Mouse (Mus musculus) C2C12 (cell line): ENCODE results near the gene Celf1. TPM values are rescaled to one million over a fixed set of nuclear protein-coding genes. Genes with fewer than 3 reads are reported as not detected.

Experiments
- H3K27me3 ChIP-seq: one replicate; pipeline ENCODE4 v1.6.1; 2011; ENCODE audit not compliant: control insufficient read depth, insufficient read depth, insufficient read length
- H3K36me3 ChIP-seq: one replicate; pipeline ENCODE4 v1.6.1; 2011; ENCODE audit not compliant: control insufficient read depth, insufficient read depth
- H3K4me3 ChIP-seq: one replicate; pipeline ENCODE4 v1.5.1; 2011; ENCODE audit warnings: mild to moderate bottlenecking, control low read depth; ENCODE audit not compliant: poor library complexity, insufficient read depth, severe bottlenecking
- H3K79me2 ChIP-seq: one replicate; pipeline ENCODE4 v1.6.1; 2011; ENCODE audit not compliant: control insufficient read depth, insufficient read depth
- H3K79me3 ChIP-seq: one replicate; pipeline ENCODE4 v1.6.1; 2011; ENCODE audit warnings: low read depth, control low read depth
- H3ac ChIP-seq: one replicate; pipeline ENCODE3; 2011; ENCODE audit warnings: low read depth; ENCODE audit not compliant: control insufficient read depth, insufficient read length
- CEBPB ChIP-seq: IDR thresholded peaks from one replicate; pipeline ENCODE4 v1.6.1; 2011; ENCODE audit warnings: low read depth, mild to moderate bottlenecking, control low read depth, moderate library complexity
- CTCF ChIP-seq: IDR thresholded peaks from one replicate; pipeline ENCODE4 v1.5.1; 2011; ENCODE audit not compliant: control insufficient read depth, insufficient read depth, insufficient read length
- FOSL1 ChIP-seq: IDR thresholded peaks from one replicate; pipeline ENCODE4 v1.8.0; 2011; ENCODE audit warnings: mild to moderate bottlenecking, low read length; ENCODE audit not compliant: poor library complexity, insufficient read depth, severe bottlenecking
- MAX ChIP-seq: IDR thresholded peaks from one replicate; pipeline ENCODE4 v1.6.1; 2011; ENCODE audit warnings: mild to moderate bottlenecking, control low read depth
- MYOD1 ChIP-seq: IDR thresholded peaks from one replicate; pipeline ENCODE4 v1.6.1; 2011; ENCODE audit warnings: low read depth; ENCODE audit not compliant: control insufficient read depth, insufficient read length
- MYOG ChIP-seq: IDR thresholded peaks from one replicate; pipeline ENCODE4 v1.6.1; 2011; ENCODE audit not compliant: control insufficient read depth, insufficient read length; ENCODE audit errors: extremely low read depth
- USF1 ChIP-seq: IDR thresholded peaks from one replicate; pipeline ENCODE4 v1.6.1; 2011; ENCODE audit warnings: low read depth, mild to moderate bottlenecking, control low read depth, moderate library complexity
- polyA plus RNA-seq: library from polyadenylated mRNA; unstranded; fragments of >200 nt; fragmentation: generic; extraction: Trizol; gene quantifications from one replicate; pipeline ENCODE4 v1.2.1, GENCODE M21; 2012; ENCODE audit warnings: missing spikeins

The Celf1 gene
- polyA plus RNA-seq, 1 experiment, result 34.8 TPM

GRCm38 (mm10) chr2:91061849-91062481, 121.8 kb downstream of the Celf1 start:
- Histone ChIP-seq H3K4me3 (no peak overlapping the region), H3K79me2 (peaks cover 20% of the 10 kb centered on the region), H3ac (peak overlapping the region; percentile 53), H3K79me3 (no peaks in the 10 kb centered on the region), H3K36me3 (peaks cover 84% of the 10 kb centered on the region), H3K27me3 (no peaks in the 10 kb centered on the region)
- TF ChIP-seq FOSL1, result no peak
- no peak for TF ChIP-seq CEBPB
- TF ChIP-seq MYOD1, result peak; percentile 69
- TF ChIP-seq MYOG, result no peak
- TF ChIP-seq MAX, result peak; percentile 51

GRCm38 (mm10) chr2:91062779-91063606, 122.8 kb downstream of the Celf1 start:
- TF ChIP-seq MYOD1 (no peak), CEBPB (no peak), FOSL1 (no peak), MYOG (no peak), CTCF (no peak), USF1 (no peak)
- H3K27me3 ChIP-seq, result no peaks in the 10 kb centered on the region
- peaks cover 78% of the 10 kb centered on the region for H3K36me3 ChIP-seq

GRCm38 (mm10) chr2:91064211-91064610, 124.0 kb downstream of the Celf1 start:
- Histone ChIP-seq H3K79me3 (peaks cover 7% of the 10 kb centered on the region), H3K36me3 (peaks cover 70% of the 10 kb centered on the region), H3K79me2 (peaks cover 32% of the 10 kb centered on the region), H3ac (no peak overlapping the region), H3K27me3 (no peaks in the 10 kb centered on the region), H3K4me3 (no peak overlapping the region)
- no peak for TF ChIP-seq MAX
- TF ChIP-seq CTCF, result no peak
- TF ChIP-seq MYOD1, result no peak
- no peak for TF ChIP-seq MYOG
- no peak for TF ChIP-seq FOSL1
- no peak for TF ChIP-seq CEBPB

More at GRCm38 (mm10) chr2:91062779-91063606, 122.8 kb downstream of the Celf1 start:
- H3K79me3 ChIP-seq, result peaks cover 3% of the 10 kb centered on the region
- peaks cover 20% of the 10 kb centered on the region for H3K79me2 ChIP-seq
- no peak overlapping the region for H3K4me3 ChIP-seq
- no peak overlapping the region for H3ac ChIP-seq

GRCm38 (mm10) chr2:91065544-91065943, 125.4 kb downstream of the Celf1 start:
- Histone ChIP-seq H3K4me3 (no peak overlapping the region), H3K79me2 (peaks cover 40% of the 10 kb centered on the region), H3K79me3 (peaks cover 7% of the 10 kb centered on the region), H3K36me3 (peaks cover 57% of the 10 kb centered on the region), H3ac (no peak overlapping the region), H3K27me3 (no peaks in the 10 kb centered on the region)
- TF ChIP-seq CEBPB (no peak), CTCF (peak; percentile 83), USF1 (no peak)

DNA sequence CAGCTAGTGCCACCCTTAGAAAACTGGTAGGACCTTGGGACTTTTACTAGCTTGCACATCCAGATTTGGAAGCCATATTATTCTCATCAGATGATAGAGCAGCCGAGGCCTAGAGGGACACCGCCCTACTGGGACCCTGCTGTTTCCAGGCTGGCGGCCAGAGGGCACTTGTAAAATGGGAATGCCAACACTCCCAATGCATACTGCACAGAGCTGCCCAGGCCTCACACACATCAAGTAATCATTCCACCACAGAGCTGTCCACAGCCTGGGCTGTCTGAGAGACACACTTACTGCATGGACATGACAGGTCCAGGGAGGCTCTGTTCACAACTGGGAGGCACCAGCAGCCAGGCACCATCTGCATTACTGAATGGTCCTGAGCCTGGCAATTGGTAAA, 126.3 kb downstream of the Celf1 start:
- Histone ChIP-seq H3K4me3 (no peak overlapping the region), H3K27me3 (no peaks in the 10 kb centered on the region), H3K79me3 (peaks cover 7% of the 10 kb centered on the region), H3K36me3 (peaks cover 51% of the 10 kb centered on the region), H3ac (no peak overlapping the region), H3K79me2 (peaks cover 40% of the 10 kb centered on the region)
- no peak for TF ChIP-seq FOSL1
- no peak for TF ChIP-seq USF1
